Mouse (Mus musculus): ENCODE data around the gene Pspn.

Gene Pspn

DNA sequence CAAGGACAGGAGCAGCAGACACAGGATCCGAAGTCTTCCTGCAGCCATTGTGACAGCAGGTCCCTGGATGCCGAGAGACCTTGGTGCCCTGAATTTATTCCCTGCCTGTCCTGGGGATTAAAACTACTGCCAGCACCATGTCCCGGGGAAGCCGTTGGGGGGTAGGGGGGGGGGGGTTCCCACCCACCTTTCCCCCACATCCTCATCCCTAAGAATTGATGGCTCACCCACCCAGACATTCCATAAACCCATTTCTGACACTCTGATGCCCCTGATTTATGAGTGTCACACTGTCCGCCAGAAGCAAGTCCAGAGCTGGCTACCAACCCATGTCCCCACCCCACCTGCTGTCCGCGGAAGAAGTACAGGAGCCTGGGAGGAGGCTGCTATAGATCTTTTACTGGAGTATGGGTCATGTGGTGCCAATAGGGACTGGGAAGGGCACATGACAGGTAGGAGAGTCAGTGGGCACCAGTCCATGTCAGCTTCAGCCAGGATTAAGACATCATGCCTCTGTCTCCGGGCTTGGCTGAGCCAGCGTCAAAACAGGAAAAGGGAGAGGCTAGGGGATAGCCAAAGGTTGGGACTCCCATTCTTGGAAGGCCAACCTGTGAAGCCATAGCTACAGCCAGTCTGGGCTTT lies at the start of gene Pspn:
Gene Pspn, minus strand, starts transcription at position 51 of the 642 bp plus-strand sequence.
- no peak for DNase-seq (ENCODE audit: low read depth)

DNA sequence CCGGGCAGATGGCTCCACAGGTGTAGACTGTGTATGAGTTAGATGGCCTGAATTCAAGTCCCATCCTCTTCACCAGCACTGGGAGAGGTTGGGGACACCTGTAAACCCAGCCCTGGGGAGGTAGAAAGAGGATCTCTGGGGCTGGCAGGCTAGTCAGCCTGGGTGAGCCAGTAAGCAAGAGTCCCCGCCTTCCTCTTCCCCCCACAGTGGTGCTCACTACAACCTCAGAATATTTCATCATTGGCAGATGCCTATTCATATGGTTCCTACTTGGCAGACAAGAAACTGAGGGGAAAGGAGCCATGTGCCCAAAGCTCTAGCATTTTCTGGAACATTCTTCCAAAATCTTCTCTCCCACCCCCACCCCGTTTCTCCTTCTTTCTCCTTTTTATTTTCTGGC lies 49.0 kb upstream of the Pspn start:
- no peak for DNase-seq (ENCODE audit: low read depth)

DNA sequence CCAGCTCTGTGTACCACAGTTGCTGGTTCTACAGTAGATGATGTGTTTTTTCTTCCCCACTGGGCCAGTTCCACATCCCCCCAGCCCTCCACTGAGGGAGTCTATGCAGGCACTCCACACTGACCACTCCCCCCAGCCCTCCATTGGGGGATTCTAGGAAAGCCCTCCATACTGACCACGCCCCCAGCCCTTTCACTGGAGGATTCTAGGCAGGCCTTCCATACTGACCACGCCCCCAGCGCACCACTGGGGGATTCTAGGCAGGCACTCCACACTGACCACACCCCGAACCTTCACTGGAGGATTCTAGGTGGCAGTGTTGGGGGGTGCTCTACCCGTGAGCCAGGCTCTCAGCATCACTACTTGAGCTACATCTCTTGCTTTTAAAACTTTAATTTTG lies 47.6 kb upstream of the Pspn start:
- DNase-seq (ENCODE audit: low read depth): no peak

DNA sequence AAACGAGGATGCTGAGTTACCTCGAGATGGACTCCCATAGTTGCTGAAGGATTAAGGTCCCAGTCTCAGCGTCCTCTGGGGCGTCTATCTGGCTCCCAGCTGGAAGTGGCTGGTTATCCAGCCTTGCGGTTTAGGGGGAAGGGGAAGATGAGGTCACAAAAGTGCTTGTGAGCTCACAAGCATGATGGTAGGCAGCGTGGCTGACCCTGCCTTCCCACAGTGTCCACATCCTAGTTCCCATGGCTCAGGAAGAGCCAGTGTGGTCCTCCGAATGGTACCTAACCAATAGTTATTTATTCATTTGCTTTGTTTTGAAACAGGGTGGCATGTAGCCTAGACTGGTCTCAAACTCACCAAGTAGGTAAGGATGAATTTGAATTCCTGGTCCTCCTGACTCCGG lies 41.7 kb upstream of the Pspn start, which contains the start of gene Slc25a41:
Gene Slc25a41, minus strand, starts transcription at position 101 of the 400 bp plus-strand sequence.
- DNase-seq (ENCODE audit: low read depth): no peak

DNA sequence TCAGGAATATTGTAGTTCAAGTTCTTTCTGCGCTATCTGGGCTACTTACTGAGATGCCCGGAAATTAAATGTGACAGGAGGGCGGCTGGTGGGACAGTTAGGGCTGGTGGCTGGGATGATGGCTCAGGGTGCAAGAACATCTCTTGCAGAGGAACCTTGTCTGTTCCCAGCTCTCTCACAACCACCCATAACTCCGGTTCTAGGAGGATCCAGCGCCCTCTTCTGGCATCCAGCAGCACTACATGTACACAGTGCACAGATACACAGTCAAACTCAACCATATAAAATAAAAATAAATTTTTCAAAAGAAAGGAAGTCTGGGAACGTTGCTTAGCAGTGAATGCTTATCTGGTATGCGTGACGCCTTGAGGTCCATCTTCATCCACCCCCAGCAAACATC lies 39.2 kb upstream of the Pspn start:
- no peak for DNase-seq (ENCODE audit: low read depth)

DNA sequence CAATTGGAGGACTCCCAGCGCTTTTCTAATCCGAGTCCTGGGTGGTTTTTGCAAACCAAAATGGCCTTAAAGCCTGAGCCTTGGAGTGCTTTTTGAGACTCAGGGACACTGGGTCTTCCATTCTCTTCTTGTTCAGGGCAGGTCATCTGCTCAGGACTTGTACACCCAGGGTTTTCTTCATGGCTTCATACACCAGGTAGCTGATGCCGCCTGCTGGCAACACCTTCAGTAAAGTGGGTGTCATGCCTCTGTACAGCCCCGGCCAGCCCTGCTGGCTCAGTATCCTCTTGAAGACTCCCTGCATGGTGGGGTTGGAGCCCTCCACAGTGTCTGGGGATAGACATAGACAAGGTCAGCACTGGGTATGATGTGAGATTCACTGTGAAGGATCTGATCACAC lies 33.0 kb upstream of the Pspn start:
- no peak for DNase-seq (ENCODE audit: low read depth)

DNA sequence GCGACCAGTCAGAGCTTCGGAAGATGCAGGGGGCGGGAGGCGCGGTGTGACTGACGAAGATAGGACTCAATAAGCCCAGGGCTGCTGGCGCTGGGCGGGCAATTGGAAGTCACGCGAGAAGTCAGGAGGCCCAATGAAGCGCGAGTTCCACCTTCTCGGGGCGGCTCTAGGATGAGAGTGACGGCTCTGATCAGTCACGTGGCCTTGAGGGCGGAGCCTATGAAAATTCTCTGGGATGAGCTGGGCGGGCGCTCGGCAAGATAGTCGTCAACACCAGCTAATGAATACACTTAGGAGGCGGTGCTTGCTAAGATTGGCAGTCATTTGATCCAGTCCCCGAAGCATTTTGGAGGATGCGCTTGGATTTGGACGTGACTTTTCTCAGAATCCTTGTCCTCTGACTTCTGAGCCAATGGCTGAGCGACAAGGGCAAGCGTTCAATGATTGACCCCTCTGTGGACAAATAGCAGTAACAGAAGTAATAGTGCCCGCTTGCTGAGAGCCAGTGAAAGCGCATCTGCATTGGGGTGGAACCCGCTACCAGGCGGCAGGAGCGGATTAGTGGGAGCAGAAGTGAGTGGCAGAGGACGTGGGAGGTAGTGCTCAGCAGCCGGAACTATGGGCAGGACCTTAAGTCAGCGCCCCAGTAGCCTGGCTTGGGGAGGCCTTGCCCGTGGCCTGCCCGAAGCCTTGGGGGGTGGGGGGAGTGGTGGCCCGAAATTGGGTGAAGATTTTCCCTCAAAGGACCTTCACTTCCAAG lies 32.0 kb upstream of the Pspn start:
- peak; percentile 100 for DNase-seq (ENCODE audit: low read depth)

DNA sequence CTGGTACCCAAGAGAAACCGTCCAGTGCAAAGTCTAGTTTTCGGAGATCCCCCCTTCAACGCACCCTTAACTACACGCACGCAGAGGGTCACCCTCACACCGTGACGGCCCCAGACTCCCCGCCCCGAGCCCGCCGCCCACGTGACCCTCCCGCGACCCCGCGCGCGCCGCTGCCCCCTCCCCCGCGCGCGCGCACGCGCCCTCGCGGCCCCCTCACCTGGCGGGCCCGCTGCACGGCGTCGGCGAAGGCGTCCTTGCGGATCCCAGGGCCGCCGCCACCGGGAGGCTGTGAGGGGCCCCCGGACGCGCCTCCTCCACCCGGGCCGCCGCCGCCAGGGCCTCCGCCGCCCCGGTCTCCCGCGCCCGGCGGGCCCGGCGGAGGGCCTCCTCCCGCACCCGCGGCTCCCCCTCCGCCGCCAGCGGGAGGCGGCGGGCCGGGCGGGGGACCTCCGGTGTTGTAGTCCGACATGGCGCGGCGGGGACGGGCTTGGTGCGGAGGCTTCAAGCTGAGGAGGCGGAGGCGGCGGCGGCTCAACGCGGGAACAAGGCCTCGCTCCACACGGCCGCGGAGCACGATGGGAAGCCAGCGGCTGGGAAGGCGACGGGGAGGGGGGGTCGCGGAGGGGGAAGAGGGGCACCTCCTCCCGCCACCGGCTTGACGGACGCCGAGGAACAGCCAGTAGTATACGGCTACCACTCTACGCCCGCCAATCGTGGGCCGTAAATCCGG lies 31.3 kb upstream of the Pspn start, which contains the start of gene Khsrp:
Gene Khsrp, minus strand, starts transcription at position 592 of the 730 bp plus-strand sequence.
- DNase-seq (ENCODE audit: low read depth): no peak

DNA sequence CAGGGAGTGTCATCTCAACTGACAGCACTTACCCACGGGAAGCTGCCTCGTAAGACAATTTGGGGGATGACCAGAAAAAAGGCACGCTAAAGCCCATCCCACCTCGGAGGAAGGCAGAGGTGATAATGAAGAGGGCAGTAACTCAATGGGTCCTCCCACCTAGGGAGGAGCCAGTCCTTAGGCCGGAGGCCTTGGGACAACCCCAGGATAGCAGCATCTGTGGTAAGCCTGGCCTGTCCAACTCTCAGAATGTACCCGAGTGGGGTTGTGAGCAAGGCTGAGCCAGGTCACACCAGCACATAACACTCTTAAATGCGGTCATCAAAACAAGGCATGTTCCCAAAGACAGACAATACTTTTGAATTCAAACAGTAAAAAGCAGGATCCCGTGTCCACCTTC lies 29.9 kb upstream of the Pspn start:
- peak; percentile 64 for DNase-seq (ENCODE audit: low read depth)

DNA sequence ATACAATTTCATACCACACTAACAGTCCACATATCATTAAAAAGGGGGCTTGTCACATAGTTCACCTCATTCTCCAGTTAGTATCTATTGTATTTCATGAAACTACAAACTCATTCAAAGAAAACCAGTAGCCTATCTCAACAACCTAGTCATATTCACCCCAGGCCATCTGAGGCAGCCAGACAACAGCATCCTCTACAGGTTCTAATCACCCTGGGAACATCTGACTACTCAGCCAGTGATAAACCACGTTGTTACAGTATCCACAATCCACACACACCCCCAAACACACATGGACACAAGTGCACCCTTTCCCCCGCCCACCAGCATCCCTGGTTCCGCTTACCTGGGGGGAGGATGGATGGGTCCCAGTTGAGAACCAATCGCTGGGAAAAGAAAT lies 27.7 kb upstream of the Pspn start:
- no peak for DNase-seq (ENCODE audit: low read depth)

DNA sequence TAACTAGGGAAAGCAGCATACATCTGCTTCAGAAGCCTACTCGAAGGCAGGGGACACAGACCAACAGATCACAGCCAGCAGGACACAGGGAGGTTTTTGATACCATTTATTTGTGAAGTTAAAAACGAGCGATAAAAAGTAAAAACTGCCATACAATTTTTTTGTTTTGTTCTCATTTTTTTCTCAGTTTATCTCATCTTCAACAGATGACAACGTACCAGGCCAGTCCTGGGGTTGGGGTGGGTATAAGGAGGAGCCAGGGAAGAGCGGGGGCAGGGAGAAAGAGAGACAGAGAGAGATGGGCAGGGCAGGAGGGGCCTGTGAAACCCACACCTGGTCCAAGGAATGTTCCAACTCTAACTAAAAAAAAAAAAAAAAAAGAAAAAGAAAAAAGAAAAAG lies 21.1 kb upstream of the Pspn start:
- DNase-seq (ENCODE audit: low read depth): no peak

DNA sequence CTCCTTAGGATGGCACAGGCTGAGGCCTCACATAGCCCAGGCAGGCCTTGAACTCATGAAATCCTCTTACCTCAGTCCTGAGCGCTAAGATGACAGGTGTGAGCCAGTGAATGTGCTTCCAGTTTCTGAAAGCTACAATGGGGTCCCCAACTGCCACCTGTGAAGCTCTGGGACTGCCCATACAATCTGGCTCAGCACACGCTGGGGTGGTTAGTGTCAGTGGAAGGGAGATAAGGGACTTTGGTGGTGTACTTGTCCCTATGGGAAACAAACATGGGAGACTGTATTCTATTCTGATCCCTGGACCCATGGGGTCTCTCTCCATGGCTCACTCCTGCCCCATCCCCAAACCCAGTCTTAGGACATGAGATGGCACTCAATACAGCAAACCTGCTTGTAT lies 19.9 kb upstream of the Pspn start:
- DNase-seq (ENCODE audit: low read depth): peak; percentile 74

DNA sequence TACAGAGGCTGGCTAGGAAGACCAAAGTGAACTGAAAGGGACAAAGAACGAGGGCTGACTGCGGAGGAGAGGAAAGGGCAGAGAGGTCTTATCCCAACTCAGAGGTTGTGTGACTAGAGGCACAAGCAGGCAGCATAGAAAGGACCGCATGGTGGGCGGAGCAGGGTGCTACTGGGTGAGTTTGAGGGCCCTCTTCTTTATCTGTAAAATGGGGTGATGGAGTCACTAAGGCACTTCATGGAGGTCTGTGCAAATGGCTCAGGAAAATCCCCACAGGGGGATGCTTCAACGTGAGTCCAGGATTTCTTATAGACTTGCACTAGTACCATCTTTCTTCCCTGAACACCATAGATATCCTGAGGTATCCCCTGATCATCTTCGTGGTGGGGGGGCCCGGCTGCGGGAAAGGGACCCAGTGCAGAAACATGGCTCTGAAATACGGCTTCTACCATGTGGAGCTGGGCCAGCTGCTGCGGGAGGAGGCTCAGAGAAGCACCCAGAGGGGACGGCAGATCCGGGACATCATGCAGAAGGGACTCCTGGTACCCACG lies 12.5 kb upstream of the Pspn start:
- no peak for DNase-seq (ENCODE audit: low read depth)

DNA sequence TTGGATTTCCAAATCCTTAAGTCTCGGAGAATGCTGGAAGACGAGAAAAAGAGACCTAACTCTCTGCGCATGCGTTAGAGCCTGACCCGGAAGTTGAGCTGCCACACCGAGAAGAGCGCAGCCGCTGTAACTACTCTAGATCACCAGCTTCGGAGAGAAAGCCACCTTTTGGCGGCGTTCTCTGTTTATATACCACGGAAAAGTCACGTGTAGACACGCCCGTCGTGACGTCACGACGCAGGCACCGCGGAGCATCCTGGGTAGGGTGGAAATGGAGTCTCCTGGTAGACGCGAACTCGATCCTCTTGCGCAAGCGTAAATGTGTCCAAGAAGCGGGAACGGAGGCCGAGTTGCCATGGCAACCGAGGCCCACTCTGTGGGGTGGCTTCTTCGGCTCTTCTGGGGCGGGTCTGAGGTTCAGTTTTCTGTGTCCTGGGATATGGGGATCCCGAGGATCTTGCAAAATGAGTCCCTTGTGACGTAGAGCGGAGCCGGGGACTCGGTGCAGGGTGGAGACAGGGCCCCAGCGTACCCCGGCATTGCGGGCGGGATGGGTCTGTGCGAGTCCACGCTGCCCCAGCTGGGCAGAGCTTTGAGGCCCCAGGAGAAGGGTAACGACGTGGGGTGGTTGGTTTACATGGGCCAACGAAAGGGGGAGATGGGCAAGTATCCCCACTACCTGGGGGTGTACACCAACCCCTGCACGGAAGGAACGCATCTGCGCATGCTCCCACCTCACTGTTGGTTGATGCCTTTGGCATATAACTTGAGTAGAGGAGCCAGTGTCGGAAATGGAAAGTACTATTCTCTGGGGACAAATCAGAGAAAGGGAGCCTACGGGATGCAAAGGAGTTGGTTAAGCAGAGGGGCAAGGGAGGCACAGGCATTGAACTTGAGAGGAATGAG lies 11.7 kb upstream of the Pspn start, which contains the start of the genes Gtf2f1 and Gm17949:
Gene Gtf2f1, minus strand, starts transcription at position 53 of the 906 bp plus-strand sequence.
Gene Gm17949, plus strand, starts transcription at position 234 of the 906 bp plus-strand sequence.
- DNase-seq (ENCODE audit: low read depth): peak; percentile 95

DNA sequence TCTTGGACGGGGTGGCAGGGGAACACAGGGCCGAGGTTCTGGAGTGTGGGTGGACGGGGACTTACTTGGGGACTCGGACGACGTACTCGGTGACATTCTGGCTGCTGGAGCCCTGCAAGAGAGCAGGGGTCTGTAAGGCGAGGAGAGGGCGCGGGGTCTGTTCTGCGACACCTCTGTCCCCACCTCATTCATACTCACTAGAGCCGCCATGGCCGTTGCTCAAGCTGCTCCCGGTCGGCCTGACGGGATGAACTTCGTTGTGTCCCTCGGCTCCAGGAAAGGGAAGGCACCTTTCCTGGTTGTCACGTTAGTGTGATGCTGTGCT lies 11.1 kb upstream of the Pspn start:
- no peak for DNase-seq (ENCODE audit: low read depth)

DNA sequence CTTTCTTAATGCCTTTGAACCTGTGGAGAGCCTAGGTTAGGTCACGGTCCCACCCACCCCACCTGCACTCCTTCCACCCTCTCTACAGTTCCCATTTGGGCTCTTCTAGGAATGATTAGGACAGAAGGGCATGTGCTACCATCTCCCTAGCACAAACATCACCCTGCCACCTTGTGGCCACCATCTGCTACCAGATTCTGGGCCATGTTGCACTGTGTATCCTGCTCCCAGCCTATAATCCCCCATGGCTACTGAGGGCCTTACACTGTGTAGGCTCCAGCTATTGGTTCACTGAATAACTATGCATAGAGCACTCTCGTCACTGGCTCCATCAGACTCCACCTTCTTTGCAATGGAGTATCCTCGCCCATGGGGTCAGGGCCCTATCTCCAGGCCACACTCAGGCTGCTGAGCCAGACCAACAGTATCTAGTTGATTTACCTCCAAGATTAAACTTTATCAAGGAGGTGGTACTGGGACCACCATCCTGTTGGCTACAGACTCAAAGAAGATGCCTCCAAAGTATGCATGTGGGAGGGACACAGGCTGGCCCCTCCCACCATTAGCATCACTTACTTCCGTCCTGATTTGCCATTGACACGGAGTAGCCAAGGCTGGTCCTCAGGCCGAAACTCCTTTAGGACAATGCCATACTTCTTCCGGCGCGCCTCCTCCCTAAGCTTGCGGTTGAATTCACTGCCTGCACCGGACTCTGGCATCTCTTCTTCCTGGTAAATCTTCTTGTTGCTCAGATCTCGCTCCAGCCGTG lies 7.5 kb upstream of the Pspn start:
- DNase-seq (ENCODE audit: low read depth): no peak

DNA sequence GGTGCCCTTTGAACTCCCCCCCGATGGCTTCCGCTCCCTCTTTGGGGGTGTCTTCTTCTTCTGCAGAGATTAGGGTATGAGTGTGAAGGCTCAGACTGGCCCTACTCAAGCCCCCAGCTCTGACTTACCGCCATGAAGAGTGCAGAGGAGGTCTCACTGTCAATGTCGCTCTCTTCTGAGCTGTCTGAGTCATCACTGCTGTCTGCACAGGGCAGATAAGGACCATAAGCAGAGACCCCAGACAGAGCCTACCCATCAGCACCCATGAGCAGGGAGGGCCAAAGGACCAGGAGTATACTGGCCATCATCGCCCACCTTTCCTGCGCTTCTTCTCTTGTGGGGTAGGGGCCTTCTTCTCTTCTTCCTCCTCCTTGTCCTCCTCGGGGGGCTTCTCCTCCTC lies 4.2 kb upstream of the Pspn start:
- DNase-seq (ENCODE audit: low read depth): no peak

DNA sequence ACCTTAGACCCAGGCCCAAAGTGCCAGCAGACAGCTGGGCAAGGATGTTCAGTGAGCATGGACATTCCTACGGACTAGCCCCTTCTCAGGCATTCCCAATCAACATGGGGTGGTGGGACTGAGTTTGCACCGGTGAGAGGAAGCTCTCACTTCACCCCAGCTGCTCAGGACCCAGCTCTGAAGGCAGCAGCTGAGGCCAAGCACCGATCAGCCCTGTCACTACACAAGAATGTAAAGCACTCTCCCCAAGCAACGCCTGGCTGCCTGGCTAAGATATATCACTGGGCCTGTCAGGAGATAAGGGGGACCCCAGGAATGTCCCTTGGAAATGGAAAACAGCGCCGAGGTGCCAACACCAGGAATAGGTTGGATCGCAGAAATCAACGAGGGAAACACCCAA lies 1.4 kb upstream of the Pspn start:
- DNase-seq (ENCODE audit: low read depth): no peak

DNA sequence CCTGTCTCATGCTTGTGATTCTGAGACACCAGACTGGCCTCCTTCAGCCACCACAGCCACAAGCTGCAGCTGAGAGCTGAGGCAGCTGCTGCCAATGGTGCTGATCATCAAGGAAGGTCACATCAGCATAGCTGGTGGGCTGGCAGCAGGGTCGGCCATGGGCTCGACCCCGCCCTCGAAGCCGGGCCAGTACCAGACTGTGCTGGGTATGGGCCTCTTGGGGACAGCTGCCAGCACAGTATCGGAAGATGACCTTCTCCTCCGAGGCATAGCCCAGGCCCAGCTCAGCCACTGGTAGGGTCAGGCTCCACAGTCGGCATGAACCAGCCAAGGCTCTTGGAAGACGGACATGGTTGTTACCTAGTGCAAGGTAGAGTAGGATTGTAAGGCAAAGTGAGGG lies 404 bp downstream of the Pspn start:
- DNase-seq (ENCODE audit: low read depth): no peak

DNA sequence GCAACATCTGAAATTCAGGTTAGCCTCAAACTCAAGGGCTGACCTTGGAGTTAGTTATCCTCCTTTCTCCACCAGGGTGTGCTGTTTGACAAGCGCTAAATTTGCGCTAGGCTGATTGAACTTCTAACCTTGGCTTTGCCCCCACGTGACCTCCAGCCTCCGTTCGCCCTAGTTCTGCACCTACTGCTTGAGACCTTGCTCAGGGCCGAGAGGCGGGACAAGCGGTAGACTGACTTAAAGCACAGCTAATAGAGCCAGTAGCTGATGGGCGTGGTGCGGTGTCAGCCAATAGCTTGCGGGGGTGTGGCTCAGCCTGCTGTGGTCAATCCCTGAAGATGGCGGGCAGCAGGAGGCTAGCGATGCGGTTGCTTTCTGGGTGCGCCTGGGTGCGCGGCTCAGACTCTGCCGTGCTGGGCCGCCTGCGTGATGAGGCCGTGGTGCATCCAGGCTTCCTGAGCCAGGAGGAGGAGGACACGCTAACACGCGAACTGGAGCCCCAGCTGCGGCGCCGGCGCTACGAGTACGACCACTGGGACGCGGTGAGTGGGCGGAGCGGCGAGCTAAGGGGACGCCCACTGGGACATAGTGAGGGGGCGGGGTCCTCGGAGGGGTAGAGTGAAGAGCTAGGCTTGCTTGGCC lies 2.7 kb downstream of the Pspn start, which contains the start of gene Alkbh7:
Gene Alkbh7, plus strand, starts transcription at position 311 of the 639 bp plus-strand sequence.
- DNase-seq (ENCODE audit: low read depth): peak; percentile 98

Data from c-Kit-positive CD71-positive TER-119-negative erythroid progenitor cells, embryonic 14.5 days (primary cell).